Mouse (Mus musculus): ENCODE measurements around the gene Cep290. TPM values are rescaled to one million over a fixed set of nuclear protein-coding genes. Genes with fewer than 3 reads are reported as not detected.

Cep290 gene
- polyA plus RNA-seq, 2 experiments = 4.0 to 4.6 TPM

DNA sequence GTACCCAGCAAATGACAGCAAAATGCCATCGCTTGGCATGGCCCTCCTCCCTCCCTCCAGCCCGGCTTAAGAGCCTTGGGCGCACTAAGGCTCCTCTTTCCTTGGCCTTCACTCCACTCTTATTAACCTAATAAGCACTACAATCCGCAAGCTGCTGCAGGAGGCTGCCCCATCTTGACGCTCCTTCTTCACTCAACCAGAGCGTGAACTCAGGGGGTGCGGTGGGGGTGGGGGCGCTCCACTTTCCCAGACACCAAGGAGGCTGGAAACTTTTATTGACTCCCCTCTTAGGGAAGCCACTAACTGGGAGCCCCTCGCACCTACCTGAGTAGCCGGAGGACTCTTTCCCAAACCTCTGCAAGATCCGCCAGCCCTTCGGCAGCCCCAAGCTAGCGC, 659 bp upstream of the Cep290 start:
- under 1% methylated on average over 13 of the region's 13 CpGs for WGBS
- ATAC-seq (ENCODE audit: low FRiP score, low read depth) = no peak; the same call in 1 of the 2 replicates
- peak; percentile 19 for DNase-seq (ENCODE audit: low spot score)

GRCm38 (mm10) chr10:100491916-100492315, 4.6 kb downstream of the Cep290 start:
- Histone ChIP-seq H3K36me3 (ENCODE audit: control insufficient read depth, insufficient read depth, low read length) (peaks cover 4% of the 10 kb centered on the region; the same call in 1 of the 2 replicates), H3K27ac (replicated peaks; ENCODE audit: low read depth, low read length) (no peak overlapping the region), H3K4me2 (replicated peaks; ENCODE audit: low read depth, low read length, severe bottlenecking) (no peak overlapping the region), H3K4me3 (replicated peaks; ENCODE audit: low read length) (no peak overlapping the region), H3K9ac (ENCODE audit: low read depth, low read length, severe bottlenecking) (no peak overlapping the region), H3K4me1 (ENCODE audit: control insufficient read depth, insufficient read depth, low read length) (0 out of 2 replicates have a peak, but pooled peaks cover 2% of the 10 kb centered on the region), H3K27me3 (ENCODE audit: control insufficient read depth, insufficient read depth, low read length) (no peaks in the 10 kb centered on the region), H3K9me3 (ENCODE audit: control insufficient read depth, low read length) (no peaks in the 10 kb centered on the region)
- 91% methylated on average over 7 of the region's 7 CpGs for WGBS
- no peak for ATAC-seq (ENCODE audit: low FRiP score, low read depth)
- no peak for TF ChIP-seq POLR2A (IDR thresholded peaks at IDR 0.05; ENCODE audit: borderline replicate concordance, extremely low read depth, insufficient read depth, insufficient read length)
- DNase-seq (ENCODE audit: low spot score) = no peak

More for the DNA sequence above, 659 bp upstream of the Cep290 start:
- Histone ChIP-seq H3K27ac (replicated peaks; ENCODE audit: low read depth, low read length) (peak overlapping the region; percentile 73), H3K9ac (ENCODE audit: low read depth, low read length, severe bottlenecking) (peak overlapping the region; percentile 86), H3K4me1 (ENCODE audit: control insufficient read depth, insufficient read depth, low read length) (0 out of 2 replicates have a peak, but pooled peaks cover 4% of the 10 kb centered on the region), H3K27me3 (ENCODE audit: control insufficient read depth, insufficient read depth, low read length) (no peaks in the 10 kb centered on the region), H3K4me3 (replicated peaks; ENCODE audit: low read length) (peak overlapping the region; percentile 86), H3K4me2 (replicated peaks; ENCODE audit: low read depth, low read length, severe bottlenecking) (peak overlapping the region; percentile 81), H3K9me3 (ENCODE audit: control insufficient read depth, low read length) (no peaks in the 10 kb centered on the region), H3K36me3 (ENCODE audit: control insufficient read depth, insufficient read depth, low read length) (no peaks in the 10 kb centered on the region)
- no peak for TF ChIP-seq POLR2A (IDR thresholded peaks at IDR 0.05; ENCODE audit: borderline replicate concordance, extremely low read depth, insufficient read depth, insufficient read length)

GRCm38 (mm10) chr10:100498309-100498708, 11.0 kb downstream of the Cep290 start:
- H3K27ac ChIP-seq (replicated peaks; ENCODE audit: low read depth, low read length) = no peak overlapping the region
- H3K4me1 ChIP-seq (ENCODE audit: control insufficient read depth, insufficient read depth, low read length) = no peaks in the 10 kb centered on the region
- H3K27me3 ChIP-seq (ENCODE audit: control insufficient read depth, insufficient read depth, low read length) = no peaks in the 10 kb centered on the region
- peaks cover 31% of the 10 kb centered on the region for H3K36me3 ChIP-seq (ENCODE audit: control insufficient read depth, insufficient read depth, low read length)
- no peak overlapping the region for H3K4me3 ChIP-seq (replicated peaks; ENCODE audit: low read length)
- no peak overlapping the region for H3K4me2 ChIP-seq (replicated peaks; ENCODE audit: low read depth, low read length, severe bottlenecking)
- ATAC-seq (ENCODE audit: low FRiP score, low read depth) (no peak), DNase-seq (ENCODE audit: low spot score) (no peak)
- TF ChIP-seq POLR2A (IDR thresholded peaks at IDR 0.05; ENCODE audit: borderline replicate concordance, extremely low read depth, insufficient read depth, insufficient read length) = no peak
- 79% methylated on average over 3 of the region's 3 CpGs for WGBS
- no peaks in the 10 kb centered on the region for H3K9me3 ChIP-seq (ENCODE audit: control insufficient read depth, low read length)
- no peak overlapping the region for H3K9ac ChIP-seq (ENCODE audit: low read depth, low read length, severe bottlenecking)

DNA sequence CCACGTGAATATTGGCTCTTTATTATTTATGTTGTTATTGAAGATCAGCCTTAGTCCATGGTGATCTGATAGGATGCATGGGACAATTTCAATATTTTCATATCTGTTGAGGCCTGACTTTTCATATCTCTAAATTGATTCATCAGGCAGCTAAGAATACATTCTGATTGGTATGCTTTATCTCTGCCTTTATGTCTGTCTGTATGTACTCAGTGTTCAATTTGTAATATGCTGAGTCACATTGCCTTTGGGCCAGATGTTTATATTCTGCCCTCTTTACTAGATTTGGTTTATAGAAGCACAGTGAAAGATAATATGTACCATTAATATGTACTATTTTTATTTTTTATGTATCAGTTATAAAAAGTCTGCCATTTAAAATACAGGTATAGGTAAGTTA, 20.8 kb downstream of the Cep290 start:
- no peak overlapping the region for H3K9ac ChIP-seq (ENCODE audit: low read depth, low read length, severe bottlenecking)
- H3K4me1 ChIP-seq (ENCODE audit: control insufficient read depth, insufficient read depth, low read length) = no peaks in the 10 kb centered on the region
- peaks cover 23% of the 10 kb centered on the region for H3K36me3 ChIP-seq (ENCODE audit: control insufficient read depth, insufficient read depth, low read length)
- no peaks in the 10 kb centered on the region for H3K27me3 ChIP-seq (ENCODE audit: control insufficient read depth, insufficient read depth, low read length)
- WGBS = 84% methylated on average over 1 of the region's 1 CpGs
- DNase-seq (ENCODE audit: low spot score) (no peak), ATAC-seq (ENCODE audit: low FRiP score, low read depth) (no peak)
- TF ChIP-seq POLR2A (IDR thresholded peaks at IDR 0.05; ENCODE audit: borderline replicate concordance, extremely low read depth, insufficient read depth, insufficient read length) = no peak
- no peak overlapping the region for H3K4me2 ChIP-seq (replicated peaks; ENCODE audit: low read depth, low read length, severe bottlenecking)
- H3K9me3 ChIP-seq (ENCODE audit: control insufficient read depth, low read length) = no peaks in the 10 kb centered on the region
- H3K27ac ChIP-seq (replicated peaks; ENCODE audit: low read depth, low read length) = no peak overlapping the region
- H3K4me3 ChIP-seq (replicated peaks; ENCODE audit: low read length) = no peak overlapping the region

DNA sequence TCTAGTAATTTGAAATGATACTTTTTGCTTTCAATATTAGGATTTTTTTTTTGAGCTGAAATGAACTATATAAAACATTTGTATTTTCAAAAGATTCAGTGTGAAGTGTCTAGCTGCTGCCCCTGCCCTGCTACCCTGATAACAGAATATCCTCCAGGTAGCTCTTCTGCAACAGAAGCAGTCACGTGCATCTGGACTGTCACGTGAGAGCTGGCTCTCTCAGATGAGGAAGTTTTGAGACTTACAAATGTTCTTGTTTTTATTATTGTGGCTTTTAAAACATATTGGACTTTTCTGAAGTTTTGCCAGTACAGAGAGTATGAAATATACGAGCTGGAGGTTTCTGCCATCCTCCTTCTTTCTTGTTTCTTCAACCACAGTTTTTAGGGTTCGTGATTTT, 34.3 kb downstream of the Cep290 start:
- WGBS = 57% methylated on average over 4 of the region's 4 CpGs
- DNase-seq (ENCODE audit: low spot score) (no peak), ATAC-seq (ENCODE audit: low FRiP score, low read depth) (no peak)
- no peak overlapping the region for H3K4me3 ChIP-seq (replicated peaks; ENCODE audit: low read length)
- H3K4me1 ChIP-seq (ENCODE audit: control insufficient read depth, insufficient read depth, low read length) = no peaks in the 10 kb centered on the region
- H3K27me3 ChIP-seq (ENCODE audit: control insufficient read depth, insufficient read depth, low read length) = no peaks in the 10 kb centered on the region
- H3K27ac ChIP-seq (replicated peaks; ENCODE audit: low read depth, low read length) = no peak overlapping the region
- no peaks in the 10 kb centered on the region for H3K9me3 ChIP-seq (ENCODE audit: control insufficient read depth, low read length)
- H3K36me3 ChIP-seq (ENCODE audit: control insufficient read depth, insufficient read depth, low read length) = peaks cover 11% of the 10 kb centered on the region; the same call in 1 of the 2 replicates
- H3K4me2 ChIP-seq (replicated peaks; ENCODE audit: low read depth, low read length, severe bottlenecking) = no peak overlapping the region
- no peak for TF ChIP-seq POLR2A (IDR thresholded peaks at IDR 0.05; ENCODE audit: borderline replicate concordance, extremely low read depth, insufficient read depth, insufficient read length)
- no peak overlapping the region for H3K9ac ChIP-seq (ENCODE audit: low read depth, low read length, severe bottlenecking)

DNA sequence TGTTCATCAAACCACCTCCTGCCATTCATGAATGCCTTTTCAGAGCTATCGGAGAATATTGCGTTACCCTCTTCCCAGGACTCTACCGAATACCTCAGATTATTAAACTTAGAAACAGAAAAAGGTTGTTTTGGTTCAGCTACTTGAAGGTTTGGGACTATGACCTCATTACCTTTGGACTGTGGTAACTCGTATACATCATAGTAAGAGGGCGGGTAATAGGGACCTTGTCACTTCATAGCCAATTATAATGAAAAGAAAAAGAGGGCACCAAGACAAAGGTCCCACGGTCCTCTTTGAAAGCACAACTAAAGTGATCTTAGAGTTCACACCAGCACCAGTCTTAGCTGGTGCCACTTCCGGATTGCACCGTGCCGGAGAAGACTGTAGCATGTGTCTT, 35.0 kb downstream of the Cep290 start:
- Histone ChIP-seq H3K4me2 (replicated peaks; ENCODE audit: low read depth, low read length, severe bottlenecking) (no peak overlapping the region), H3K9ac (ENCODE audit: low read depth, low read length, severe bottlenecking) (no peak overlapping the region), H3K4me3 (replicated peaks; ENCODE audit: low read length) (no peak overlapping the region), H3K36me3 (ENCODE audit: control insufficient read depth, insufficient read depth, low read length) (peaks cover 8% of the 10 kb centered on the region; the same call in 1 of the 2 replicates), H3K27ac (replicated peaks; ENCODE audit: low read depth, low read length) (no peak overlapping the region), H3K27me3 (ENCODE audit: control insufficient read depth, insufficient read depth, low read length) (no peaks in the 10 kb centered on the region), H3K4me1 (ENCODE audit: control insufficient read depth, insufficient read depth, low read length) (no peaks in the 10 kb centered on the region), H3K9me3 (ENCODE audit: control insufficient read depth, low read length) (no peaks in the 10 kb centered on the region)
- ATAC-seq (ENCODE audit: low FRiP score, low read depth) = no peak
- WGBS = 87% methylated on average over 9 of the region's 9 CpGs
- DNase-seq (ENCODE audit: low spot score) = no peak
- TF ChIP-seq POLR2A (IDR thresholded peaks at IDR 0.05; ENCODE audit: borderline replicate concordance, extremely low read depth, insufficient read depth, insufficient read length) = no peak
